Mouse (Mus musculus): ENCODE measurements around the gene A26c2. TPM values are rescaled to one million over a fixed set of nuclear protein-coding genes. Genes with fewer than 3 reads are reported as not detected.

Gene A26c2
- polyA plus RNA-seq (2017; shearing (Covaris generic)) = not detected

GRCm38 (mm10) chr7:62823573-62823972 lies at the start of gene A26c2:
Gene A26c2, minus strand, starts transcription at chr7:62823673.
- no peak for ATAC-seq

- no peak for ATAC-seq
Measured at GRCm38 (mm10) chr7:62851471-62851870, 28.0 kb upstream of the A26c2 start.
